In the genomic region with DNA sequence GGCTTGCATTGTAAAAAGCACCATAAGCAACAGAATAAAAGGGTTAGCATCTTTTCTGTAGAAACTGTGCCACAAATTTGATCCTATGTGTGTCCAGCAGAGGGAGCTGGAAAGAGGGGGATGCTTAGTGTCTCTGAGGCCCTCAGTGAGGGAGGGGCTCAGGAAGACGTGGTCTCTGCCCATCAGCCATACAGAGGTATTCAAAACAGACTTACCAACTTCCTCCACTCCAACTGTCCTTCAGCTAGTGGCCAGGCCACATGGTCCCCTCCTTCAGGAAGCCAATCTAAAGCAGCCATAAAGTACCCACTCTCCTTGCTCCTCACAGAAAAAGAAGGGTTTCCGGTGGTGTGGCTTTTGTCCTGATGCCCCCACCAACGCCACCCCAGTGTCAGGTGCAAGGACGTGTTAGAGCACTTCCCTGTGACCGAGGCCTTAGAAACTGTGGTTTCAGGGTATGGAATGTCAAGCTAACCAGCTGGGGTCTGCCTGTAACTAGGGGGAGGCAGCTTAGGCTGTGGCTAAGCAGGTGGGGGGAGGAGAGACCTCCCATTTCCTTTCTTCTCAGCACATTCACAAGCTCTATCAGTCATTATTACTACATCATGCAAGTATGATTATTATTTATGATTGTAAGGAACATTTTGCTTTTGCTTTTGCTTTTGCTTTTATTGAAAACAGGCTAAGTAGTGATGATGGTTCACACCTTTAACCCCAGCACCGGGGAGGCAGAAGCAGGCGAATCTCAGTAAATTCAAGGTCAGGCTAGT, we compare ENCODE assay signal across 9 mouse cellular contexts. TPM values are rescaled to one million over a fixed set of nuclear protein-coding genes. Genes with fewer than 3 reads are reported as not detected.
DNase-seq lines count a peak whose midpoint lies in the region; ATAC-seq and TF ChIP-seq lines count a peak whose summit lies in the region.
"Had no signal": no experiment of that assay in that cellular context is flagged by ENCODE, and none has a peak within 500 bp of the region (broad histone marks: within the 10 kb centered on the region; RNA-seq: fewer than 3 reads in every experiment).

No protein-coding gene starts in this region.

- no peak for DNase-seq in layer of hippocampus, adult 2 months (ENCODE audit: low spot score in 2 of 2)
- no peak for DNase-seq in layer of hippocampus, postnatal 10 days (ENCODE audit: low spot score in 2 of 2)
- no peak for DNase-seq in G1E (ENCODE audit: low spot score)
- DNase-seq in forebrain, embryonic 14.5 days (ENCODE audit: low spot score), result peak; percentile 17
- DNase-seq in gastrocnemius, postnatal 14 days, result no peak
- DNase-seq in adrenal gland, adult 18-20 months (ENCODE audit: low spot score in 2 of 2), result no peak
- DNase-seq in layer of hippocampus, postnatal 36 days, result no peak
- DNase-seq: kidney, adult 11 months had no signal

- no peak overlapping the region for H3K9ac ChIP-seq in forebrain, embryonic 14.5 days (ENCODE audit: low read length)
- H3K9ac ChIP-seq in neural tube, embryonic 14.5 days (replicated peaks; ENCODE audit: low read depth, low read length), result no peak overlapping the region

- no peaks in the 10 kb centered on the region for H3K9me3 ChIP-seq in G1E (replicated peaks)
- H3K9me3 ChIP-seq in forebrain, embryonic 14.5 days (replicated peaks; ENCODE audit: control insufficient read depth, low read length), result no peaks in the 10 kb centered on the region
- H3K9me3 ChIP-seq in neural tube, embryonic 14.5 days (ENCODE audit: control insufficient read depth, low read length), result no peaks in the 10 kb centered on the region

- H3K27ac ChIP-seq in layer of hippocampus, adult 2 months, result no peak overlapping the region
- H3K27ac ChIP-seq in forebrain, embryonic 14.5 days (ENCODE audit: low read depth, low read length), result no peak overlapping the region
- no peak overlapping the region for H3K27ac ChIP-seq in neural tube, embryonic 14.5 days (ENCODE audit: low read depth, low read length)

- H3K4me1 ChIP-seq in G1E (ENCODE audit: insufficient read depth, low read depth, low read length), result peaks cover 30% of the 10 kb centered on the region
- H3K4me1 ChIP-seq in forebrain, embryonic 14.5 days (ENCODE audit: control insufficient read depth, insufficient read depth, low read length), result no peaks in the 10 kb centered on the region
- no peaks in the 10 kb centered on the region for H3K4me1 ChIP-seq in neural tube, embryonic 14.5 days (ENCODE audit: control insufficient read depth, insufficient read depth, low read length)

- WGBS in forebrain, embryonic 14.5 days, result 66% methylated on average over 7 of the region's 7 CpGs
- WGBS in neural tube, embryonic 14.5 days, result 66% methylated on average over 7 of the region's 7 CpGs

- ATAC-seq in G1E (ENCODE audit: extremely low read depth, insufficient number of reproducible peaks, low FRiP score, poor library complexity, severe bottlenecking), result peak; percentile 35; the same call in 1 of the 2 replicates
- ATAC-seq in forebrain, embryonic 14.5 days, result no peak
- peak; percentile 41; the same call in 1 of the 2 replicates for ATAC-seq in neural tube, embryonic 14.5 days (ENCODE audit: low read depth)

- H3K4me3 ChIP-seq in layer of hippocampus, adult 2 months, result no peak overlapping the region
- H3K4me3 ChIP-seq in G1E (ENCODE audit: low read depth, low read length), result no peak overlapping the region
- H3K4me3 ChIP-seq in forebrain, embryonic 14.5 days (ENCODE audit: low read depth, low read length), result no peak overlapping the region
- H3K4me3 ChIP-seq in neural tube, embryonic 14.5 days (ENCODE audit: low read depth, low read length), result no peak overlapping the region

- peaks cover 75% of the 10 kb centered on the region for H3K36me3 ChIP-seq in G1E (replicated peaks)
- peaks cover 13% of the 10 kb centered on the region for H3K36me3 ChIP-seq in forebrain, embryonic 14.5 days (ENCODE audit: control insufficient read depth, insufficient read depth, low read length)
- H3K36me3 ChIP-seq in neural tube, embryonic 14.5 days (ENCODE audit: control insufficient read depth, insufficient read depth, low read length), result 0 out of 2 replicates have a peak, but pooled peaks cover 5% of the 10 kb centered on the region

- peak; percentile 74 for TF ChIP-seq CTCF in layer of hippocampus, adult 2 months (conservative IDR thresholded peaks at IDR 0.05)
- peak; percentile 34; the same call in 1 of the 2 replicates for TF ChIP-seq CTCF in G1E (IDR thresholded peaks at IDR 0.05; ENCODE audit: low read depth, low read length)

- intact Hi-C loops in gastrocnemius, postnatal 14 days (cut with DNase I; ENCODE audit: low total_unique reads), result no loop called here

- H3K4me2 ChIP-seq in forebrain, embryonic 14.5 days (ENCODE audit: low read length), result no peak overlapping the region
- no peak overlapping the region for H3K4me2 ChIP-seq in neural tube, embryonic 14.5 days (ENCODE audit: low read depth, low read length)

- no peaks in the 10 kb centered on the region for H3K27me3 ChIP-seq in G1E (ENCODE audit: insufficient read depth, low read length)
- H3K27me3 ChIP-seq in forebrain, embryonic 14.5 days (replicated peaks; ENCODE audit: control insufficient read depth, insufficient read depth, low read length), result no peaks in the 10 kb centered on the region
- no peaks in the 10 kb centered on the region for H3K27me3 ChIP-seq in neural tube, embryonic 14.5 days (ENCODE audit: control insufficient read depth, insufficient read depth, low read length)

RNA-seq across cellular contexts. Expression of a gene that starts 7.1 kb away (rescaled TPM):
- 10 to 100 TPM; 11.6 to 11.7 TPM for total RNA-seq in layer of hippocampus, adult 2 months (2021)
- 1 to 10 TPM; 7.9 to 8.3 TPM for total RNA-seq in layer of hippocampus, postnatal 10 days (2021)
- 25.2 and 29.2 TPM in 2 replicates for total RNA-seq in G1E (2014; fragmentation: Nextera tagmentation)
- 9.9 and 13.3 TPM in 2 replicates for total RNA-seq in G1E (2017)
- polyA plus RNA-seq in G1E (2012), result 0.79 and 1.3 TPM in 2 replicates
- polyA plus RNA-seq in forebrain, embryonic 14.5 days (2014; fragmentation: Nextera tagmentation; extraction: Ambion mirVana), result 1.3 and 1.5 TPM in 2 replicates
- polyA plus RNA-seq in neural tube, embryonic 14.5 days (2014; fragmentation: Nextera tagmentation; extraction: Ambion mirVana), result 1.3 TPM in 2 replicates
- total RNA-seq in gastrocnemius, postnatal 14 days (2021), result under 1 TPM; 0.31 to 0.33 TPM
- 1 to 10 TPM; 1.4 to 1.6 TPM for total RNA-seq in adrenal gland, adult 18-20 months (2021)
- total RNA-seq in layer of hippocampus, postnatal 36 days (2021), result 10 to 100 TPM; 11.7 to 12.0 TPM

RNA-seq across cellular contexts. Expression of a gene that starts 46.7 kb away (rescaled TPM):
- 10 to 100 TPM; 16.0 to 19.6 TPM for total RNA-seq in layer of hippocampus, adult 2 months (2021)
- 10 to 100 TPM in 1 of 2 experiments, 1 to 10 TPM in 1; 9.8 to 11.5 TPM for total RNA-seq in layer of hippocampus, postnatal 10 days (2021)
- total RNA-seq in G1E (2014; fragmentation: Nextera tagmentation), result 17.4 and 17.6 TPM in 2 replicates
- total RNA-seq in G1E (2017), result 17.3 and 24.6 TPM in 2 replicates
- polyA plus RNA-seq in G1E (2012), result 5.8 and 11.4 TPM in 2 replicates
- polyA plus RNA-seq in forebrain, embryonic 14.5 days (2014; fragmentation: Nextera tagmentation; extraction: Ambion mirVana), result 15.8 and 19.4 TPM in 2 replicates
- 18.4 and 18.9 TPM in 2 replicates for polyA plus RNA-seq in neural tube, embryonic 14.5 days (2014; fragmentation: Nextera tagmentation; extraction: Ambion mirVana)
- 1 to 10 TPM; 4.0 to 4.3 TPM for total RNA-seq in gastrocnemius, postnatal 14 days (2021)
- total RNA-seq in adrenal gland, adult 18-20 months (2021), result 1 to 10 TPM; 7.1 to 7.6 TPM
- 10 to 100 TPM; 17.2 to 17.4 TPM for total RNA-seq in layer of hippocampus, postnatal 36 days (2021)

RNA-seq across cellular contexts. Expression of a gene that starts 49.3 kb away (rescaled TPM):
- total RNA-seq in layer of hippocampus, adult 2 months (2021), result 1 to 10 TPM; 5.9 to 8.5 TPM
- total RNA-seq in layer of hippocampus, postnatal 10 days (2021), result 1 to 10 TPM; 4.4 to 4.5 TPM
- total RNA-seq in G1E (2014; fragmentation: Nextera tagmentation), result 5.5 and 5.7 TPM in 2 replicates
- total RNA-seq in G1E (2017), result 5.1 and 5.5 TPM in 2 replicates
- polyA plus RNA-seq in G1E (2012), result 0.74 and 0.92 TPM in 2 replicates
- polyA plus RNA-seq in forebrain, embryonic 14.5 days (2014; fragmentation: Nextera tagmentation; extraction: Ambion mirVana), result 0.99 and 1.3 TPM in 2 replicates
- polyA plus RNA-seq in neural tube, embryonic 14.5 days (2014; fragmentation: Nextera tagmentation; extraction: Ambion mirVana), result 1.8 and 2.2 TPM in 2 replicates
- total RNA-seq in gastrocnemius, postnatal 14 days (2021), result 1 to 10 TPM; 1.5 to 1.6 TPM
- 1 to 10 TPM; 4.2 to 6.2 TPM for total RNA-seq in adrenal gland, adult 18-20 months (2021)
- 1 to 10 TPM; 6.1 to 6.5 TPM for total RNA-seq in layer of hippocampus, postnatal 36 days (2021)
